Mouse (Mus musculus) lung, adult 10 weeks (tissue): Measurements from ENCODE around the gene Churc1. TPM values are rescaled to one million over a fixed set of nuclear protein-coding genes. Genes with fewer than 3 reads are reported as not detected.

Experiments
- polyA plus RNA-seq: library from polyadenylated mRNA; stranded (reverse); fragments of 350-450 nt; fragmentation: Illumina TruSeq; extraction: RNeasy Lipid Tissue Mini Kit (QIAGEN cat#74804); gene quantifications from one replicate; pipeline ENCODE4 v1.2.3, GENCODE M21; 2014; ENCODE audit warnings: low read depth, low replicate concordance; ENCODE audit not compliant: insufficient read depth

Churc1 gene
- polyA plus RNA-seq = 113 TPM

GRCm38 (mm10) chr12:76765354-76765851 is at the start of gene Churc1, which contains the start of gene Fntb:
Churc1 (plus strand) TSS chr12:76765538.
Fntb (plus strand) TSS chr12:76765589.

GRCm38 (mm10) chr12:76795350-76795749 is 30.0 kb downstream of the Churc1 start, which contains the start of gene Gpx2:
Gpx2 (minus strand) TSS chr12:76795554.

GRCm38 (mm10) chr12:76822651-76823041 is 57.3 kb downstream of the Churc1 start, which contains the start of gene Rab15:
Rab15 (minus strand) TSS chr12:76822908.

Other genes starting within 250 kb of the Churc1 start
- 6.8 TPM for gene Plekhg3, start 234.6 kb upstream of the Churc1 start, polyA plus RNA-seq
- 0.46 TPM for gene Sptb, start 55.0 kb upstream of the Churc1 start, polyA plus RNA-seq
- gene Fntb, start 51 bp downstream of the Churc1 start, polyA plus RNA-seq = 7.6 TPM
- gene Gpx2, start 30.0 kb downstream of the Churc1 start, polyA plus RNA-seq = 53.5 TPM
- gene Rab15, start 57.4 kb downstream of the Churc1 start, polyA plus RNA-seq = 10.1 TPM
- 66.2 TPM for gene Max, start 196.7 kb downstream of the Churc1 start, polyA plus RNA-seq